Mouse (Mus musculus) liver, embryonic 14.5 days (tissue): ENCODE results near the gene Hbq1a.
"Not testable (repeated sequence)": the region's sequence is repeated elsewhere in the genome, so short reads cannot be mapped to it uniquely, and the experiment has no call there.

Source experiments
- CTCF ChIP-seq: IDR thresholded peaks from 2 replicates; pipeline ENCODE4 v1.5.1; 2016; ENCODE audit warnings: antibody characterized with exemption, low read depth, control low read depth
- EP300 ChIP-seq: IDR thresholded peaks from 2 replicates; pipeline ENCODE4 v1.6.1; 2016; ENCODE audit warnings: antibody characterized with exemption, low read depth

GRCm38 (mm10) chr11:32285887-32286286, 14.0 kb upstream of the Hbq1a start:
- not testable (repeated sequence) for TF ChIP-seq CTCF, EP300
